Mouse (Mus musculus) 416B (cell line): ENCODE measurements at regions not wholly inside any gene's neighbourhood (a gene's known extent, or its start where the extent isn't known, plus 50 kb on each side); places are given as distances from the start of the nearest gene placed in this dataset.

Source experiments
- DNase-seq: peaks from one replicate; pipeline ENCODE4 v3.0.0; 2011; ENCODE audit warnings: low read depth

GRCm38 (mm10) chr11:42243385-42243784 lies 60.7 kb upstream of the Gabra1 start:
- peak; percentile 64 for DNase-seq
